Mouse (Mus musculus): ENCODE measurements around the gene Has3.

- TF ChIP-seq EP300 (IDR thresholded peaks at IDR 0.05; ENCODE audit: low read depth) (no peak), CTCF (IDR thresholded peaks at IDR 0.05; ENCODE audit: low read depth) (no peak)
These were observed 22.3 kb downstream of the Has3 start for GRCm38 (mm10) chr8:106892210-106892805.

Data from heart, postnatal 0 days (tissue).